Mouse (Mus musculus) liver, embryonic 14 days (tissue): ENCODE data around the gene Myo1f. TPM values are rescaled to one million over a fixed set of nuclear protein-coding genes. Genes with fewer than 3 reads are reported as not detected.

Source experiments
- polyA plus RNA-seq: library from polyadenylated mRNA; depleted of rRNA; stranded (reverse); fragments of >200 nt; gene quantifications from 2 replicates; pipeline ENCODE4 v1.2.3, GENCODE M21; 2012; rRNA removed

Myo1f gene
- polyA plus RNA-seq, result 3.1 and 4.3 TPM in 2 replicates

DNA sequence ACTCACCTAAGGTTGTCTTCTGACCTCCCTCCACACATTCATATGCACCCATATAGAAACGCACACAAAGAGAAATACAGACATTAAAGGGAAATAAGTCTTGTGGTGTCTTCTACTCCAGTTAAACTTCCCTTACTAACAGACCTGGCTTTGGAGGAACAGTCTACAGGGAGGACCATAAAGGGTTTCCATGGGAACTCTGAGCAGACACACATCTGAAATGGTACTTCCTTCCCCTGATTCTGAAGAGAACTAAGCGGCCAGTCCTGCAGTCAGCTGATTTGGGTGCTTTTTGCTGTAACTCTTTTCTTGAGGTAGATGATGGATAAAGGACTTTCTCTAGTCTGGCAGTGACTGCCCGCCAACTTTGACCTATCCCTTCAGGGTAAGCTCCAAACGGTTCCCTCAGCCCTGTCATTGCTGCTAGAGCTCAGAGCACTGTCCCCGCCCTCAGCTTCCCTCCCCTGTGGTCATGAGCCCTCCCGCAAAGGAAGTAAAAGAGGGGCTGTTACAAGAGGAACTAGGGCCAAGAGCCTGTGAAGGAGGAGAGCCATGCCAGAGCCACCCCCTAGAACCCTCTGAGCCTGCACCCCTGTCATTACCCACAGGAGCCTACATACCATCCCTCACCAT, at the start of gene Myo1f:
Gene Myo1f, plus strand, starts transcription at position 485 of the 633 bp plus-strand sequence.

DNA sequence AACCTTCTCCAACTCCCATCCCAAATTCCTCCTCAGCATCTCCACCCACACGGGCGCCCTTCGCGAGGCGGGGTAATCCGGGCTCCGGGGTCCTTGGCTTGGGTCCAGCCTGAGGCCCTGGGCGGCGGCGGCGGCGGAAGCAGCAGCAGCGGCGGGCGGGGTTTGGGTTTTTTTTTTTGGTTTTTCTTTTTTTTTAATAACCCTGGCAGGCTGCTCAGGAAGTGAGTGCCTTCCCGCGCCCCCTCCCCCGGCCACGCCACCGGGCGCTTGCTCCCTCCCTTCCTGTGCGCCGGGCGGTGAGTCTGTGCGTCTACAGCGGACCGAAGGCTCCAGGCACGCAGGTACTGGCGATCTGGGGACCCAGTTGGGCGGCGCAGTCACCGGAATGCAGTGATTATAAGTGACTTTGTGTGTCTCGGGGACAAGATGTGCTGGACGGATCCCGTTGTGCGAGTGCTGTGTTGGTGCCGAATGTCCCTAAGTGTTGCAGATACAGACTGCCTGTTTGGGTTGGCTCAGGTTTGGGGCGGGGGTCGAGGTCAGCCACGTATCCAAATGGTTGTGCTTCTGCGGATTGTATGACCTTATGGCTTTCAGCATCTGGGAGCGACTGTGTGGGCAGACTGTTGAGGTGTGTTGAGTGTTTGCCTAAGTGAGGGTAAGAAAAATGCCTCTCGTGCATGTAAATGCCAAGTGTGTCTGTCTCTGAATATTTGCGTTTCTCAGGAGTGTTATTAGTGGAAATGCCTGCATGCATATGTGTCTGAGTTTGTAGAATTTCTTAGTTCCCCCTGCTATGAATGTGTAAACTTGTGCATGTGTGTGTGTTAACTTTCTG, 31.4 kb upstream of the Myo1f start, which contains the start of gene Adamts10:
Gene Adamts10, plus strand, starts transcription at position 287 of the 838 bp plus-strand sequence.

DNA sequence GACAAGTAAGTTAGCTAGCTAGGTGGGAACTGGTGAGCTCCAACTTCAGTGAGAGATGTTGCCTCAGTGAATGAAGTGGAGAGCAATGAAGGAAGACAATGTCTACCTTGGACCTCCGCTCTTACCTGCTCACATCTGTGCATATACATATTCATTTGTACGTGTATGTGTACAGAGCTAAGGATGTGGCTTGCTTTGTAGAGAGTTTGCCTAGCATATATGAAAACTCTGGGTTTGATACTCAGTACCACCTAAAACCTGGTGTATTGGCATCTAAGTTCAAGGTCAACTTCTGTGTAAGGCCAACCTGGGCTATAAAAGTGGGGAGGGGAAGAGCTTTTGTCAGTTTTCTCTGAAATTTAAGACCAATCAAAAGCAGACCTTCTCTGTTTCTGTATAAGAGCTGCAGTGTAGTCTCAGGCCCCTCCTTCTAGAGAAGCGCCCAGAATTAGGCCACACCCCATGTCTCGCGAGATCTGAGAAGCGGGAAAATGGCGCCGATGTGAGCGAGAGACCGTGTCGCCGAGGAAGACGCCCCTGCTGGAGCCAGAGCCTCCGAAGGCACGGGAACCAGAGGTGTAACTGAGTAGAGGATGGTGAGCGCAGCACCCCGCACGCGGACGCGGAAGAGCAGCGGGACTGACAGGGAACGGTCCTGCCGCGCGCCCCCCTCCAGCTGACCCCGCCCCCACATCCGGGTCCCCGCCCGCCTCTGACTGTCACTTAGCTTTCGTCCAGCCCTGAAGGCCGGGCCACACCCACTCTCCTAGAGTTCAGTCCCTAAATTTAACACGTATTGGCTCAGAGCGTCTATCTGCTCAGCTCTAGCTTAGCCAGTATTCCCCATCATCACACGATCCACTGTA, 73.3 kb downstream of the Myo1f start, which contains the start of gene Zfp414:
Gene Zfp414, plus strand, starts transcription at position 470 of the 866 bp plus-strand sequence.

DNA sequence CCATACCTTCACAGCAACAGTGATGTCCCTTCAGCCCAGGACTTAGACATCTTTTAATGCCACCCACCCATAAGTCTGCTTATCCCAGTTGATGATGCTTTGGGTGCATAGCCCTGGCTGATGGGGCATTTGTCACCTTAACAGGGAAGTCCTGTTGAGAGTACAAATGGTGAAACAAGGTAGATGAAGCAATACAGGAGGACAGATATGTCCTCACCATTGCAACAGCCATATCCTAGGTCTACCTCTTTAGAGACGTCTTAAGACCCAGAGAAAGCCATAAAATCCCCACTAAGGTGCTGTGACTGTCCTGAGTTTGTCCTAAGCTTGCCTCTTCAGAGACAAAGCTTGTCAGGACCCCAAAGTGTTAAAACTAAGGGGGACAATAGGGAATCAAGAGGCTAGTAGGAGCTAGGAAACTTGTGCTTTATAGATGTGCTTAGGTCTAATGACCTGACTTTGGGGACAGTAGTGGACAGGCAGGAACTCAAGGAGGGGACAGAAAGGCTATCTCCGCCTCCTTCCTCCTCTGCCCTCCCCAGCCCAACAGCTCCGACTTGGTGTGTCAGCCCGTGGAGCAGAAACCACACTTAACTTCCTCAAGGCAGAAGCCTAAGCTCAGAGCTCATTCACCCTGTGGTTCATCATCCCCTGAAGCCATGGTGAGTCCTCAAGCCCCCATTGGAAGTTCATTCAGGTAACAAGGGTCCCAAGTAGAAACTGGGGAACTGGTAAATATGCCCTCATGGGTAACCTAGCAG, 82.2 kb downstream of the Myo1f start, which contains the start of gene Pram1:
Gene Pram1, plus strand, starts transcription at position 541 of the 761 bp plus-strand sequence.

Other genes starting within 250 kb of the Myo1f start
- gene Zfp81, start 196.8 kb upstream of the Myo1f start, polyA plus RNA-seq, result 1.9 and 2.1 TPM in 2 replicates
- 10.8 and 12.2 TPM in 2 replicates for gene Zfp101, start 161.1 kb upstream of the Myo1f start, polyA plus RNA-seq
- gene Actl9, start 122.8 kb upstream of the Myo1f start, polyA plus RNA-seq, result 0.03 TPM in 1 of 2 replicates, not detected in the other
- 8.1 and 9.1 TPM in 2 replicates for gene Adamts10, start 31.5 kb upstream of the Myo1f start, polyA plus RNA-seq
- 18.4 and 23.1 TPM in 2 replicates for gene Zfp414, start 73.4 kb downstream of the Myo1f start, polyA plus RNA-seq
- gene Pram1, start 82.3 kb downstream of the Myo1f start, polyA plus RNA-seq, result 1.1 and 1.8 TPM in 2 replicates
- 158 and 161 TPM in 2 replicates for gene Hnrnpm, start 131.2 kb downstream of the Myo1f start, polyA plus RNA-seq
- 133 and 171 TPM in 2 replicates for gene March2, start 163.0 kb downstream of the Myo1f start, polyA plus RNA-seq
- gene Rab11b, start 204.8 kb downstream of the Myo1f start, polyA plus RNA-seq, result 84.2 and 94.7 TPM in 2 replicates
- gene Angptl4, start 226.1 kb downstream of the Myo1f start, polyA plus RNA-seq, result 5.3 and 6.5 TPM in 2 replicates